Mouse (Mus musculus) gastrocnemius, adult 2 months (tissue): ENCODE results near the gene Nr4a1. TPM values are rescaled to one million over a fixed set of nuclear protein-coding genes. Genes with fewer than 3 reads are reported as not detected.

ENCODE experiments used
- DNase-seq: peaks from one replicate; pipeline ENCODE4 v3.0.0; 2022
- H3K27ac ChIP-seq: fragments of 200-600 bp; 2 replicates; pipeline ENCODE4 v1.8.1; 2022; ENCODE audit warnings: mild to moderate bottlenecking
- H3K4me3 ChIP-seq: fragments of 200-600 bp; 2 replicates; pipeline ENCODE4 v1.8.1; 2022; ENCODE audit warnings: mild to moderate bottlenecking, moderate library complexity
- CTCF ChIP-seq: fragments of 200-600 bp; IDR thresholded peaks from 2 replicates; pipeline ENCODE4 v1.8.1; 2022; ENCODE audit warnings: antibody characterized with exemption, mild to moderate bottlenecking, moderate library complexity
- intact Hi-C: fragments of 180-260 bp; cut with DNase I; formaldehyde crosslinking; loops from one replicate; pipeline ENCODE4 v1.15.1; 2025
- total RNA-seq, 2 experiments: library from RNA; stranded (reverse); gene quantifications; 2 replicates each; pipeline ENCODE4 v1.2.3; 2021

Nr4a1 gene
- total RNA-seq, 2 experiments from 2014 or later: 143 to 146 TPM

GRCm38 (mm10) chr15:101316913-101317813 is 63.1 kb downstream of the Nr4a1 start:
- intact Hi-C loops: loop anchor here (5.0 kb wide), 1 partner anchor 95 kb away; the partner anchor contains the start of gene Grasp
- H3K27ac ChIP-seq: peak overlapping the region; percentile 64
- H3K4me3 ChIP-seq: peak overlapping the region; percentile 7; the same call in 1 of the 2 replicates
- no peak for DNase-seq
- no peak for TF ChIP-seq CTCF

- intact Hi-C loops: loop anchor here (5.0 kb wide), 1 partner anchor 96 kb away; the partner anchor contains the start of gene Grasp
- TF ChIP-seq CTCF: peak; percentile 8; the same call in 1 of the 2 replicates
Measured at GRCm38 (mm10) chr15:101317814-101318500, 63.9 kb downstream of the Nr4a1 start.

GRCm38 (mm10) chr15:101318889-101319765 is 65.1 kb downstream of the Nr4a1 start:
- no peak for DNase-seq

More at GRCm38 (mm10) chr15:101317814-101318500, 63.9 kb downstream of the Nr4a1 start:
- Histone ChIP-seq H3K27ac (peak overlapping the region; percentile 78), H3K4me3 (no peak overlapping the region)
- no peak for DNase-seq

GRCm38 (mm10) chr15:101320010-101320617 is 66.0 kb downstream of the Nr4a1 start:
- intact Hi-C loops: loop anchor here (5.0 kb wide), 1 partner anchor 752 kb away; the partner anchor contains the start of gene Eif4b
- TF ChIP-seq CTCF: no peak
- Histone ChIP-seq H3K27ac (peak overlapping the region; percentile 78), H3K4me3 (no peak overlapping the region)
- no peak for DNase-seq

More at GRCm38 (mm10) chr15:101318889-101319765, 65.1 kb downstream of the Nr4a1 start:
- intact Hi-C loops: loop anchor here (5.0 kb wide), 1 partner anchor 97 kb away; the partner anchor contains the start of gene Grasp
- no peak for TF ChIP-seq CTCF
- H3K4me3 ChIP-seq: no peak overlapping the region
- H3K27ac ChIP-seq: peak overlapping the region; percentile 78

GRCm38 (mm10) chr15:101320618-101321041 is 66.6 kb downstream of the Nr4a1 start:
- peak; percentile 48 for DNase-seq
- Histone ChIP-seq H3K4me3 (no peak overlapping the region), H3K27ac (peak overlapping the region; percentile 78)
- intact Hi-C loops: loop anchor here (5.0 kb wide), 1 partner anchor 752 kb away; the partner anchor contains the start of gene Eif4b
- TF ChIP-seq CTCF: no peak

GRCm38 (mm10) chr15:101321126-101321525 is 67.1 kb downstream of the Nr4a1 start:
- no peak for TF ChIP-seq CTCF
- DNase-seq: no peak
- H3K4me3 ChIP-seq: no peak overlapping the region
- intact Hi-C loops: loop anchor here (5.0 kb wide), 1 partner anchor 751 kb away; the partner anchor contains the start of gene Eif4b
- peak overlapping the region; percentile 78 for H3K27ac ChIP-seq

GRCm38 (mm10) chr15:101322106-101322505 is 68.0 kb downstream of the Nr4a1 start:
- Histone ChIP-seq H3K4me3 (no peak overlapping the region), H3K27ac (no peak overlapping the region)
- TF ChIP-seq CTCF: no peak
- DNase-seq: peak; percentile 29
- intact Hi-C loops: loop anchor here (5.0 kb wide), 1 partner anchor 750 kb away; the partner anchor contains the start of gene Eif4b

GRCm38 (mm10) chr15:101322640-101323039 is 68.6 kb downstream of the Nr4a1 start:
- intact Hi-C loops: loop anchor here (5.0 kb wide), 1 partner anchor 750 kb away; the partner anchor contains the start of gene Eif4b
- H3K27ac ChIP-seq: 0 out of 2 replicates have a peak overlapping the region, but pooled peaks have one; percentile 4
- TF ChIP-seq CTCF: no peak
- DNase-seq: no peak
- no peak overlapping the region for H3K4me3 ChIP-seq

- Histone ChIP-seq H3K4me3 (no peak overlapping the region), H3K27ac (no peak overlapping the region)
- TF ChIP-seq CTCF: peak; percentile 22; the same call in 1 of the 2 replicates
- intact Hi-C loops: loop anchor here (5.0 kb wide), 1 partner anchor 749 kb away; the partner anchor contains the start of gene Eif4b
- DNase-seq: peak; percentile 16
Measured at GRCm38 (mm10) chr15:101323511-101323910, 69.4 kb downstream of the Nr4a1 start.

Other genes starting within 250 kb of the Nr4a1 start
- gene Gm47841, start 206.9 kb upstream of the Nr4a1 start, total RNA-seq: not detected
- gene Fignl2, start 175.7 kb upstream of the Nr4a1 start, total RNA-seq: under 1 TPM; 0.67 to 0.77 TPM
- gene Ankrd33, start 138.5 kb upstream of the Nr4a1 start, total RNA-seq: not detected
- 10 to 100 TPM; 10.2 to 14.5 TPM for gene Acvrl1, start 125.7 kb upstream of the Nr4a1 start, total RNA-seq
- 10 to 100 TPM; 26.9 to 30.8 TPM for gene Acvr1b, start 80.2 kb upstream of the Nr4a1 start, total RNA-seq
- 1 to 10 TPM; 5.8 to 5.9 TPM for gene Grasp, start 30.1 kb upstream of the Nr4a1 start, total RNA-seq
- 10 to 100 TPM; 23.7 to 32.4 TPM for gene Atg101, start 30.0 kb downstream of the Nr4a1 start, total RNA-seq
- gene 6030408B16Rik, start 38.9 kb downstream of the Nr4a1 start, total RNA-seq: under 1 TPM; 0.20 to 0.36 TPM
- 1 to 10 TPM; 1.6 to 2.5 TPM for gene Krt80, start 115.9 kb downstream of the Nr4a1 start, total RNA-seq
- gene Krt7, start 156.8 kb downstream of the Nr4a1 start, total RNA-seq: not detected
- not detected for gene Krt87, start 184.5 kb downstream of the Nr4a1 start, total RNA-seq
- not detected for gene Krt88, start 193.5 kb downstream of the Nr4a1 start, total RNA-seq
- gene Krt81, start 209.5 kb downstream of the Nr4a1 start, total RNA-seq: not detected
- not detected for gene Krt86, start 219.2 kb downstream of the Nr4a1 start, total RNA-seq
- not detected for gene Krt83, start 237.2 kb downstream of the Nr4a1 start, total RNA-seq